Mouse (Mus musculus) skeletal muscle tissue, adult 2 months (tissue): ENCODE measurements around the gene Vmn1r155.
"Not testable (repeated sequence)": the region's sequence is repeated elsewhere in the genome, so short reads cannot be mapped to it uniquely, and the experiment has no call there.

Experiments used
- DNase-seq: peaks from one replicate; pipeline ENCODE4 v3.0.0-alpha.2; 2012; ENCODE audit warnings: low read depth, low spot score

Vmn1r155 gene

DNA sequence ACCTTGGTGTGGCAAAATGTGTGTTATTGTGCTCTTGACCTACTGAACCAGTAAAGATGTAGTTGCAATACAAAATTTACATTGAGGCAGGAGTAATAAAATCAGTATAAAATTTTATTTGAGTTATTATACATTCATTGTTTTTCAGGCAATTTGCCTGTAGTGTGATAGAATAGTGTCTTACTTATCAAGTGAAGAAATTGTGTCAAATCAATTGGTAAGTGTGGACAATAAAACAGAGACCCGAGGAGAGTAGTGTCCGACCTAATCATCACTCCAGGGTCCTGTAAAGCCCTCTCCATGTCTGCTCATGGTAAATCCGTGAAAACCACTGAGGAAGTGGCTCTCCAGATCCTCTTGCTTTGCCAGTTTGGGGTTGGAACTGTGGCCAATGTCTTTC lies at the start of gene Vmn1r155:
Vmn1r155 (plus strand) TSS at position 301 of the 400 bp plus-strand sequence.
- not testable (repeated sequence) for DNase-seq

DNA sequence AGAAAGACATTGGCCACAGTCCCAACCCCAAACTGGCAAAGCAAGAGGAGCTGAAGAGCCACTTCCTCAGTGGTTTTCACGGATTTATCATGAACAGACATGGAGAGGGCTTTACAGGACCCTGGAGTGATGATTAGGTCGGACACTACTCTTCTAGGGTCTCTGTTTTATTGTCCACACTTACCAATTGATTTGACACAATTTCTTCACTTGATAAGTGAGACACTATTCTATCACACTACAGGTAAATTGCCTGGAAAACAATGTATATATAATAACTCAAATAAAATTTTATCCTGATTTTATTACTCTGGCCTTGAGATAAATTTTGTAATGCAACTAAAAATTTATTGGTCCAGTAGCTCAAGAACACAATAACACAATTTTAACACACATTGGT lies 34.4 kb downstream of the Vmn1r155 start, which contains the start of gene Gm8693:
Gm8693 (minus strand) TSS at position 101 of the 400 bp plus-strand sequence.
- not testable (repeated sequence) for DNase-seq
